Mouse (Mus musculus) lung, adult 2 months (tissue): ENCODE measurements around the gene Sdk1. TPM values are rescaled to one million over a fixed set of nuclear protein-coding genes. Genes with fewer than 3 reads are reported as not detected.

Experiments used
- DNase-seq: peaks from one replicate; pipeline ENCODE4 v3.0.0; 2022
- H3K4me1 ChIP-seq: fragments of 200-500 bp; 2 replicates; pipeline ENCODE4 v1.6.1; 2011; ENCODE audit warnings: low read length; ENCODE audit not compliant: control insufficient read depth, insufficient read depth
- H3K4me3 ChIP-seq: fragments of 200-500 bp; replicated peaks from 2 replicates; pipeline ENCODE3; 2011; ENCODE audit warnings: low read depth, mild to moderate bottlenecking, control low read depth, low read length; ENCODE audit errors: extremely low read depth
- CTCF ChIP-seq: fragments of 200-500 bp; IDR thresholded peaks from 2 replicates; pipeline ENCODE4 v1.5.1; 2011; ENCODE audit warnings: mild to moderate bottlenecking, low read length, control low read depth; ENCODE audit not compliant: insufficient read depth
- POLR2A ChIP-seq: fragments of 200-500 bp; IDR thresholded peaks from 2 replicates; pipeline ENCODE4 v1.6.1; 2011; ENCODE audit warnings: low read depth, mild to moderate bottlenecking, control low read depth, low read length, borderline replicate concordance; ENCODE audit errors: extremely low read depth
- WGBS: fragments of 180-500 bp; shearing (Covaris S2); methylation state at CpG from one replicate; pipeline ENCODE4 v1.1.7; 2018; 5-methylcytosine and 5-hydroxymethylcytosine counted together
- polyA plus RNA-seq: library from polyadenylated mRNA; depleted of rRNA; stranded (reverse); fragments of >200 nt; gene quantifications from 2 replicates; pipeline ENCODE4 v1.2.3, GENCODE M21; 2012

Gene Sdk1
- polyA plus RNA-seq, 1 experiment = 1.8 TPM

DNA sequence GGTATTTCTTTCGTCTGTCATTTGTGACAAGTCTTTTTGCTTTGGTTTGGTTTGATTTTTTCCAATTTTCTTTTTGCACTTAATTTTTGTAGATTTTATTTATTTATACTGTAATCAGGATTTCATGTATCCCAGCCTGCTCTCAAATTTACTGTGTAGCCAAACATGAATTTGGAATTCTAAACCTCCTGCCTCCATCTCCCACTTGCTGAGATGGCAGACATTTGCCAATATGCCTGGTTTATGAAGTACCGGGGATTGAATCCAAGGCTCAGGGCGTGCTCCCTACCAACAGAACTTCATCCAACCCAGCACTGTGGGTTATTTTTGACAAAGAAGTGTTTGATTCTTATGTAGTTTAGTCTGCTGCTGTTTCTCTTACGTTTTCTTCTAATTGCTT, 744.3 kb downstream of the Sdk1 start:
- TF ChIP-seq POLR2A = no peak
- TF ChIP-seq CTCF = no peak
- Histone ChIP-seq H3K4me1 (no peaks in the 10 kb centered on the region), H3K4me3 (no peak overlapping the region)
- WGBS = 75% methylated on average over 4 of the region's 4 CpGs
- DNase-seq = no peak

DNA sequence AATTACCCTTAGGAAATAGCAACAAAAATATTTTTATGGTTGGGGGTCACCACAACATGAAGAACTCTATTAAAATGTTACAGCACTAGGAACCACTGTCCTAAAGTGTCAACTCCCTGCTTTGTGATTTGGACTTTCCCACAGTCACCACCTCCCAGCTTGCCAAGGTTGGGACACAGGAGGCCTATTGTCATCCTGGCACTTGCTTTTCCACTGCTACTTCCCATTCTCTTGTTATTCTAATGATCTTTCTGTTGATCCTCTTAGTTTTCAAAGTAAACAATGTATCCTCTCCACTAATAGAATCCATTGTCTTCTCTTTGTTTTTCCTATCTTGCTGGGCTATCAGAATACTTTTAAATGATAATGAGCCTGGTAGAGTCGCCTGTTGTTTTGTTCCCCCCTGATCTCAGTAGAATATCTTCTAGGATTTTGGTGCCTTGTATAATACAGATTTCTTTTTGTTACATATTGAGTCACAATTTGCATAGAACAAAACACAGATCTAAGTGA, 746.1 kb downstream of the Sdk1 start:
- DNase-seq = no peak
- WGBS = 23% methylated on average over 1 of the region's 1 CpGs
- H3K4me3 ChIP-seq = no peak overlapping the region
- no peaks in the 10 kb centered on the region for H3K4me1 ChIP-seq
- TF ChIP-seq CTCF (no peak), POLR2A (no peak)

DNA sequence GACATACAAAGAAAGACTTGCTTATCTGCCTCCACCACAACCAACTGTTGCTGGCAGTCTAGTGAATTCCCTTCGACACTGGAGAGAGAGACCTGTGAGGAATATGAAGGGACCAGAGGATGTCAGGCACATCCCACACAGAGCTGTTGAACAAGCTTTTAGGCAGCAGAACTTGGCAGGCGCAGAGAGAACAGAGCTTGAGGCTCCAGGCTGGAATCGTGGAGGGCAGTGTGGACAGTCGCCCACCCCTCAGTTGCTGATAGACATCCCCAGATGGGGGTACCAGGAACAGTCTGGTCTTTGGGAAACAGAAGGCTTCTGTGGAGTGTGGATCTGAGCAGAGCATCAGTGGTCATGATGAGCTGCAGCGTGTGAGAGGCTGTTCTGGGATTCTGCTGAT, 747.4 kb downstream of the Sdk1 start:
- no peak for TF ChIP-seq POLR2A
- TF ChIP-seq CTCF = no peak
- no peak for DNase-seq
- no peaks in the 10 kb centered on the region for H3K4me1 ChIP-seq
- no peak overlapping the region for H3K4me3 ChIP-seq
- WGBS = 70% methylated on average over 5 of the region's 5 CpGs

GRCm38 (mm10) chr5:141994192-141994591, 752.9 kb downstream of the Sdk1 start:
- WGBS = 84% methylated on average over 3 of the region's 3 CpGs
- no peak for DNase-seq
- Histone ChIP-seq H3K4me3 (no peak overlapping the region), H3K4me1 (no peaks in the 10 kb centered on the region)
- TF ChIP-seq POLR2A (no peak), CTCF (no peak)

DNA sequence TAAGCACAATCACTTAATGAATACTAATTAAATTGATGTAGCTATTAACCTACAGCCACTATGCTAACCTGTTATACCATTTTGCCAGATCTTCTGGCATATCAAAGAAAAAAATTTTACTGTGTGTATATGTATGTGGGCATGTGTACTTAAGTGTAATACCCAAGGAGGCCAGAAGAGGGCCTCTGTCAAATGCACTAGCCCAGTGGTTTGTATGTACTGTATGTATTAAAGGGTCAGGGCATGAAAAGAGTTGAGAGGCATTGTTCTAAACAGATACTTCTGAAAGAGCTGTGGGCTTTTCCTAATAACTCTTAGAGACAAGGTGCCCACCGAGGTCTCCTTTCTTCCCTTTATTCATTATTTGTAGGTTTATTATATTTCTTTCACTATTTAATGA, 759.0 kb downstream of the Sdk1 start:
- DNase-seq = no peak
- 94% methylated on average over 1 of the region's 1 CpGs for WGBS
- TF ChIP-seq CTCF = no peak
- no peak for TF ChIP-seq POLR2A
- H3K4me3 ChIP-seq = no peak overlapping the region
- no peaks in the 10 kb centered on the region for H3K4me1 ChIP-seq

GRCm38 (mm10) chr5:142001131-142001530, 759.8 kb downstream of the Sdk1 start:
- no peak for DNase-seq
- WGBS = 39% methylated on average over 6 of the region's 6 CpGs
- no peaks in the 10 kb centered on the region for H3K4me1 ChIP-seq
- TF ChIP-seq CTCF (no peak), POLR2A (no peak)
- no peak overlapping the region for H3K4me3 ChIP-seq

GRCm38 (mm10) chr5:142001973-142002372, 760.7 kb downstream of the Sdk1 start:
- no peak for TF ChIP-seq CTCF
- 87% methylated on average over 3 of the region's 3 CpGs for WGBS
- Histone ChIP-seq H3K4me1 (no peaks in the 10 kb centered on the region), H3K4me3 (no peak overlapping the region)
- DNase-seq = no peak

DNA sequence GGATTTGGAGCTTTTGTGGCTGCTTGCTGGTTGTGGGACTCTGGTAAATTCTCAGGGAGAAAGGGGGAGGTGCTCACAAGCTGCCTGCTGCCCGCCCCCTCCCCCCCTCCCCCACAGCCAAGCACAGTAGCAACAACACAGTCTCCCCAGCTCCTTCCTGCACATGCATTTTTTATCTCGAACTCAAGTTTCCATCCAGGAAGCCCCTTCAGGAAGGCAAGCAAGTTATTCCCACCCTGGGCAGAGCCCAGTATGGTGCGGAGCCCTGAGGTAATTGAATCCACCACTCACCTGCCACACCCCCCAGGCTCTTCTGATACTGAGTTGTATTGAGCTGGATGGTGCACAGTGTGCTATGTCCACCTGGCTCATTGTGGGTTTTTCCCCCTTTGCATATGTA, 768.9 kb downstream of the Sdk1 start:
- no peak for DNase-seq
- 31% methylated on average over 3 of the region's 3 CpGs for WGBS

DNA sequence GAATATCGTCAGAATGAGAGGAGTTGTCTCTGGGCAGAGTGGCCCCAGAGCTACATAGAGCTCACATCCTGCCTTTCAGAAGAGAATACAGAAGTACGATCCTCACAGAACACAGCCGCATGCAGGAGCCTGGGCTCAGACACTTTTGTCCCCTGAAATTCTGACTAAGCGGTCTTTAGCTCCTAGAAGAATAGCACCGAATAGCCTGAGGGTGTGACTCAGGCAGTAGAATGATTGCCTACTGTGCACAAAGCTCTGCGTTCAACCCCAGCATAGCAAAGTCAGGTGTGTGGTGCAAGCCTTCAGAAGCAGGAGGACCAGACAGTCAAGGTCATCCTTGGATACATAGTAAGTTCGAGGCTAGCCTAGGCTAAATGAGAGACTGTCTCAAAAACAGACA, 775.7 kb downstream of the Sdk1 start:
- 87% methylated on average over 7 of the region's 7 CpGs for WGBS
- Histone ChIP-seq H3K4me3 (no peak overlapping the region), H3K4me1 (no peaks in the 10 kb centered on the region)
- TF ChIP-seq POLR2A = no peak
- no peak for TF ChIP-seq CTCF
- DNase-seq = no peak

More for the DNA sequence above, 768.9 kb downstream of the Sdk1 start:
- TF ChIP-seq CTCF = no peak
- TF ChIP-seq POLR2A = no peak
- Histone ChIP-seq H3K4me1 (no peaks in the 10 kb centered on the region), H3K4me3 (no peak overlapping the region)

- no peak overlapping the region for H3K4me3 ChIP-seq
- WGBS = 59% methylated on average over 4 of the region's 4 CpGs
- H3K4me1 ChIP-seq = no peaks in the 10 kb centered on the region
- DNase-seq = no peak
- TF ChIP-seq CTCF (no peak), POLR2A (no peak)
Measured at GRCm38 (mm10) chr5:142022877-142023580, 781.7 kb downstream of the Sdk1 start.
